Mouse (Mus musculus) adrenal gland, adult 8-10 months (tissue): ENCODE results near the gene BC048679. TPM values are rescaled to one million over a fixed set of nuclear protein-coding genes. Genes with fewer than 3 reads are reported as not detected.

Experiments
- DNase-seq: peaks from one replicate; pipeline ENCODE4 v3.0.0; 2022
- total RNA-seq, 4 experiments: library from RNA; stranded (reverse); gene quantifications; 2 replicates each; pipeline ENCODE4 v1.2.4; 2022

Gene BC048679
- total RNA-seq, 4 experiments from 2014 or later = not detected

GRCm38 (mm10) chr7:81476833-81477232 lies 21.2 kb downstream of the BC048679 start:
- DNase-seq = no peak

- DNase-seq = no peak
These were observed 22.9 kb downstream of the BC048679 start for GRCm38 (mm10) chr7:81475221-81475620.

- DNase-seq = no peak
These were observed 33.1 kb downstream of the BC048679 start for GRCm38 (mm10) chr7:81464906-81465450.

GRCm38 (mm10) chr7:81464116-81464515 lies 34.0 kb downstream of the BC048679 start:
- DNase-seq = no peak

GRCm38 (mm10) chr7:81462815-81463214 lies 35.3 kb downstream of the BC048679 start:
- DNase-seq = no peak

GRCm38 (mm10) chr7:81455155-81455651 lies 42.9 kb downstream of the BC048679 start, which contains the start of gene Cpeb1:
Gene Cpeb1 (minus strand): TSS chr7:81455465.
- peak; percentile 82 for DNase-seq

GRCm38 (mm10) chr7:81454331-81455039 lies 43.6 kb downstream of the BC048679 start:
- DNase-seq = peak; percentile 67

- peak; percentile 68 for DNase-seq
These were observed 44.4 kb downstream of the BC048679 start for GRCm38 (mm10) chr7:81453443-81454274.

- peak; percentile 77 for DNase-seq
These were observed 45.1 kb downstream of the BC048679 start for GRCm38 (mm10) chr7:81452971-81453441.

Other genes starting within 250 kb of the BC048679 start
- gene Rps17, start 153.0 kb downstream of the BC048679 start, total RNA-seq = 1,000 to 10,000 TPM; 1,061 to 1,116 (median 1,082) TPM
- gene Cpeb1, start 42.8 kb downstream of the BC048679 start, total RNA-seq = 10 to 100 TPM; 49.1 to 90.6 (median 69.3) TPM
- gene Ap3b2, start 4.4 kb downstream of the BC048679 start, total RNA-seq = 10 to 100 TPM; 11.2 to 18.5 (median 14.5) TPM
- 1 to 10 TPM in 3 of 4 experiments, under 1 TPM in 1; 0.66 to 3.4 (median 1.0) TPM for gene Fsd2, start 68.7 kb upstream of the BC048679 start, total RNA-seq
- 10 to 100 TPM; 20.7 to 32.3 (median 29.1) TPM for gene Whamm, start 73.0 kb upstream of the BC048679 start, total RNA-seq
- gene Homer2, start 209.2 kb upstream of the BC048679 start, total RNA-seq = 10 to 100 TPM in 2 of 4 experiments, 1 to 10 TPM in 2; 2.0 to 15.1 (median 7.6) TPM